Mouse (Mus musculus): ENCODE results near the gene Prss3. TPM values are rescaled to one million over a fixed set of nuclear protein-coding genes. Genes with fewer than 3 reads are reported as not detected.
"Not testable (repeated sequence)": the region's sequence is repeated elsewhere in the genome, so short reads cannot be mapped to it uniquely, and the experiment has no call there.

Gene Prss3
- not detected in 2 replicates for polyA plus RNA-seq (2015; fragmentation: Nextera tagmentation; extraction: Ambion mirVana)

DNA sequence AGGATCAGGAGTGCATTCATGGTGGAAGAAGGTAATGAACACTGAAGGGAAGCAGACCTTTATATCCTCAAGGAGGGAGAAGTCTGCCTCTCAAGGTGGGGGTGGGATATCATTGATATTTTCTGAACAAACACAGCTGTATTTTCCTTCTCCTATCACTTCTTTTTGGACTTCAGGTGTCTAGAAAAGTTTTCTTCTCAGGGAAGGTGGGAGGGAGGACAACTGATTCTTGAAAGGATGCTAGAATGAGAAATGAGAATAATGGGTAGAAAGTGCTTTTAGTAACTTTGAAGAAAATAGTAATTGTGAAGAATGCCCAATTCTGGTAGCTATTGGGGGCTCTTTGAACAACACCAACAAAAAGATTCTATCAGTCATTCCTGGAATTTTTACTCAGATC lies at the start of gene Prss3:
Gene Prss3, minus strand, starts transcription at position 101 of the 400 bp plus-strand sequence.
- not testable (repeated sequence) for H3K36me3 ChIP-seq; ATAC-seq (ENCODE audit: low read depth)

DNA sequence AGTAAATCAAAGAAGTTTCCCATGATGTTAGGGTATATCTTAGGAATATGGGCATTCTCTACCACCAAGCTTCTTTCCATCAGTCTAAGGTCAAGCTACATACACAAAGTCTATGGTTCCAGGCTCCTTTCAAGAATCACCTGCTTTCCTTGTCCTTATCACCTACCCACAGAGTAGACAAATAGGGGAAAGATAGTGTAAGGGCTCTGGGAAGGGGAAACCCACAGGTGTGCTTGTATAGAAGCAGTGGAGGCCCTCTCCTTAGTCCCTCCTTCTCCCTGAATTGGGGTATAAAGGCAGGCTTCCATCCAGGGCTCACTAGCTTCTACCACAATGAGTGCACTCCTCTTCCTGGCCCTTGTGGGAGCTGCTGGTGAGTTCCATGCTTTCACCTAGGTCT lies 14.6 kb upstream of the Prss3 start, which contains the start of gene Gm5771:
Gene Gm5771, plus strand, starts transcription at position 301 of the 400 bp plus-strand sequence.
- not testable (repeated sequence) for H3K27me3 ChIP-seq; H3K4me3 ChIP-seq; H3K9ac ChIP-seq; H3K9me3 ChIP-seq; H3K4me1 ChIP-seq (replicated peaks); H3K27ac ChIP-seq (replicated peaks); ATAC-seq (ENCODE audit: low read depth); H3K4me2 ChIP-seq; H3K36me3 ChIP-seq

More for the DNA sequence above, at the start of gene Prss3:
- H3K9ac ChIP-seq; H3K27me3 ChIP-seq; H3K27ac ChIP-seq (replicated peaks); H3K4me2 ChIP-seq; H3K4me3 ChIP-seq; H3K4me1 ChIP-seq (replicated peaks); H3K9me3 ChIP-seq: not testable (repeated sequence)

DNA sequence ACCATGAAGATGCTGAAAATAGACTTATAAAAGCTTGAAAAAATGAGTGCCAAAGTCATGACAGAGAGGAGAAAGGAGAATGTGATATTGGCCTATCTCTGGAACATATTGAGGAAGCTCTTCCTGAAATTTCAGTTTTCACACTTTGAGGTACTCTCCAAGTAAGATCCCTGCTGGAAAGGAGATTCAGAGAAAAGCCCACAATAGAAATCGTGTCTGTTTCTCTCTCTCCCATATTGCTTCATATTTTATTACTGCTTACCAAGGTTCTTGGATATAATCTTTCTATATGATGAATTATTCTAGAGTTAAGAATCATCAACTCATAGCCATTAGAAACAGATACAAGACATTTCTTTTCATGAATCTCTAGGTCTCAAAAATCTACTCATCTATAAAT lies 14.2 kb upstream of the Prss3 start:
- not testable (repeated sequence) for ATAC-seq (ENCODE audit: low read depth); H3K36me3 ChIP-seq; H3K4me2 ChIP-seq; H3K27me3 ChIP-seq; H3K9ac ChIP-seq; H3K4me1 ChIP-seq (replicated peaks); H3K27ac ChIP-seq (replicated peaks); H3K4me3 ChIP-seq; H3K9me3 ChIP-seq
- 78% methylated on average over 1 of the region's 1 CpGs for WGBS

DNA sequence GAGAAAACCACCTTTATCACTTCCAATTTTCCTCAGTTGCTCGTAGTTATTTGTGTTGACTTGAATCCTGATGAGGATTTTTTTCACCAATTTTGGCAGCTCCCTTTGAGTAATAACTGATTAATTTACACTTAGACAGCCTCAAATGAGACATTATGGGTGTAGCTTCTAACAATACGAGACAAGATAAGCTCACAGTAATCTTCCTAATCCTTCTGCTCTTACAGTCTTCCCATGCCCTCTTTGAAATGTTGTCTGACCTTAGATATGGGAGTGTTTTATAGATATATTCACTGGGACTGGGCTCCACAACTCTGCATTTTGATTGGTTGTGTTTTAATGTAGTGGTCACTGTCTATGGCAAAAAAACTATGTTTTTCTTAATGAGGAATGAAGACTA lies 9.3 kb upstream of the Prss3 start:
- WGBS, result 82% methylated on average over 2 of the region's 2 CpGs
- H3K27ac ChIP-seq (replicated peaks), result no peak overlapping the region
- H3K4me2 ChIP-seq, result no peak overlapping the region
- H3K4me1 ChIP-seq (replicated peaks), result no peaks in the 10 kb centered on the region
- H3K9ac ChIP-seq, result no peak overlapping the region
- no peak overlapping the region for H3K4me3 ChIP-seq
- H3K9me3 ChIP-seq, result no peaks in the 10 kb centered on the region
- H3K36me3 ChIP-seq, result no peaks in the 10 kb centered on the region
- H3K27me3 ChIP-seq, result no peaks in the 10 kb centered on the region
- ATAC-seq (ENCODE audit: low read depth), result no peak

- H3K27ac ChIP-seq (replicated peaks); H3K4me2 ChIP-seq; H3K9ac ChIP-seq; ATAC-seq (ENCODE audit: low read depth); H3K27me3 ChIP-seq; H3K4me3 ChIP-seq; H3K9me3 ChIP-seq; H3K4me1 ChIP-seq (replicated peaks); H3K36me3 ChIP-seq: not testable (repeated sequence)
- 90% methylated on average over 2 of the region's 2 CpGs for WGBS
Measured at GRCm38 (mm10) chr6:41373772-41374171, 3.7 kb downstream of the Prss3 start.

DNA sequence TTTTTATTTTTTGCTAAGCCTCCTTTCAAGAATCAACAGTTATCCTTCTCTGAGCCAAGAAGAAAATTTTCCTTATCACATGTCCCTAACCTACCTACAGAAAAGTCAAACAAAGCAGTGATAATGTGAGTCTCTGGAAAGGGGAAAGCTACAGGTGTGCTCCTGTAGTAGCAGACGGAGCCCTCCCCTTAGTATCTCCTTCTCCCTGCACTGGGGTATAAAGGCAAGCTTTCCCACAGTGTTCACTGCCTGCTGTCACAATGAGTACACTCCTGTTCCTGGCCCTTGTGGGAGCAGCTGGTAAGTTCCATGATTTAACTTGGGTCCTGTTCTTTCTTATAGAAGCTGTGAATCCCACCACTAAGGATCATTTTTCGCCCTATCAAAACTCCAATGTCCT lies 23.5 kb downstream of the Prss3 start, which contains the start of gene Try10:
Gene Try10, plus strand, starts transcription at position 174 of the 400 bp plus-strand sequence.
- H3K27me3 ChIP-seq, result no peaks in the 10 kb centered on the region
- no peak within 1 kb of the TSS for H3K4me3 ChIP-seq
- H3K4me1 ChIP-seq (replicated peaks), result no peaks in the 10 kb centered on the region
- 89% methylated on average over 2 of the region's 2 CpGs for WGBS
- H3K36me3 ChIP-seq, result no peaks in the 10 kb centered on the region
- H3K9me3 ChIP-seq, result no peaks in the 10 kb centered on the region
- no peak within 1 kb of the TSS for H3K4me2 ChIP-seq
- H3K9ac ChIP-seq, result no peak within 1 kb of the TSS
- ATAC-seq (ENCODE audit: low read depth), result no peak
- H3K27ac ChIP-seq (replicated peaks), result no peak within 1 kb of the TSS

Other genes with a start within 250 kb of the Prss3 start
- gene Try4, start 75.4 kb downstream of the Prss3 start, polyA plus RNA-seq (2015; fragmentation: Nextera tagmentation; extraction: Ambion mirVana), result not detected in 2 replicates
- not detected in 2 replicates for gene Try5, start 60.8 kb downstream of the Prss3 start, polyA plus RNA-seq (2015; fragmentation: Nextera tagmentation; extraction: Ambion mirVana)
- gene Try10, start 23.6 kb downstream of the Prss3 start, polyA plus RNA-seq (2015; fragmentation: Nextera tagmentation; extraction: Ambion mirVana), result not detected in 2 replicates
- gene Gm5771, start 14.7 kb upstream of the Prss3 start, polyA plus RNA-seq (2015; fragmentation: Nextera tagmentation; extraction: Ambion mirVana), result not detected in 2 replicates
- not detected in 2 replicates for gene Gm10334, start 68.5 kb upstream of the Prss3 start, polyA plus RNA-seq (2015; fragmentation: Nextera tagmentation; extraction: Ambion mirVana)
- gene Prss1, start 81.3 kb upstream of the Prss3 start, polyA plus RNA-seq (2015; fragmentation: Nextera tagmentation; extraction: Ambion mirVana), result not detected in 2 replicates
- not detected in 2 replicates for gene Prss2, start 144.1 kb upstream of the Prss3 start, polyA plus RNA-seq (2015; fragmentation: Nextera tagmentation; extraction: Ambion mirVana)
- gene Ephb6, start 227.8 kb upstream of the Prss3 start, polyA plus RNA-seq (2015; fragmentation: Nextera tagmentation; extraction: Ambion mirVana), result 24.1 and 29.8 TPM in 2 replicates